Mouse (Mus musculus) cerebellum, adult 2 months (tissue): ENCODE data around the gene Ptgds. TPM values are rescaled to one million over a fixed set of nuclear protein-coding genes. Genes with fewer than 3 reads are reported as not detected.

ENCODE experiments used
- DNase-seq, 2 experiments: peaks; one replicate each; pipeline ENCODE4 v3.0.0; 2021
- H3K27ac ChIP-seq: fragments of 200-500 bp; 2 replicates; pipeline ENCODE4 v1.5.1; 2012; ENCODE audit warnings: low read length, control low read depth, inconsistent platforms; ENCODE audit not compliant: insufficient read depth
- H3K27me3 ChIP-seq: fragments of 200-500 bp; 2 replicates; pipeline ENCODE4 v1.6.1; 2012; ENCODE audit warnings: inconsistent platforms, mild to moderate bottlenecking, low read length, moderate library complexity; ENCODE audit not compliant: control insufficient read depth, insufficient read depth
- H3K4me1 ChIP-seq: fragments of 200-500 bp; 2 replicates; pipeline ENCODE4 v1.6.1; 2011; ENCODE audit warnings: low read length; ENCODE audit not compliant: control insufficient read depth, insufficient read depth
- H3K4me3 ChIP-seq: fragments of 200-500 bp; replicated peaks from 2 replicates; pipeline ENCODE3; 2011; ENCODE audit warnings: mild to moderate bottlenecking, low read depth, low read length, control low read depth; ENCODE audit not compliant: insufficient read depth
- CTCF ChIP-seq: fragments of 200-500 bp; IDR thresholded peaks from 2 replicates; pipeline ENCODE4 v1.5.1; 2011; ENCODE audit warnings: low read depth, mild to moderate bottlenecking, control low read depth, low read length, moderate library complexity, borderline replicate concordance; ENCODE audit not compliant: insufficient read depth
- POLR2A ChIP-seq: fragments of 200-500 bp; IDR thresholded peaks from 2 replicates; pipeline ENCODE4 v1.6.1; 2011; ENCODE audit warnings: low read length, control low read depth, borderline replicate concordance; ENCODE audit not compliant: insufficient read depth
- WGBS: fragments of 180-500 bp; shearing (Covaris S2); methylation state at CpG from one replicate; pipeline ENCODE4 v1.1.7; 2018; 5-methylcytosine and 5-hydroxymethylcytosine counted together
- polyA plus RNA-seq: library from polyadenylated mRNA; depleted of rRNA; stranded (reverse); fragments of >200 nt; gene quantifications from 2 replicates; pipeline ENCODE4 v1.2.3, GENCODE M21; 2012

The Ptgds gene
- polyA plus RNA-seq, 1 experiment = 2,130 TPM

GRCm38 (mm10) chr2:25431308-25431855 lies 38.5 kb downstream of the Ptgds start:
- 27% methylated on average over 6 of the region's 6 CpGs for WGBS
- Histone ChIP-seq H3K4me1 (peaks cover 66% of the 10 kb centered on the region), H3K27me3 (no peaks in the 10 kb centered on the region), H3K27ac (peak overlapping the region; percentile 100), H3K4me3 (peak overlapping the region; percentile 71)
- peak; percentile 53 to 61 for DNase-seq
- no peak for TF ChIP-seq CTCF
- TF ChIP-seq POLR2A = no peak

DNA sequence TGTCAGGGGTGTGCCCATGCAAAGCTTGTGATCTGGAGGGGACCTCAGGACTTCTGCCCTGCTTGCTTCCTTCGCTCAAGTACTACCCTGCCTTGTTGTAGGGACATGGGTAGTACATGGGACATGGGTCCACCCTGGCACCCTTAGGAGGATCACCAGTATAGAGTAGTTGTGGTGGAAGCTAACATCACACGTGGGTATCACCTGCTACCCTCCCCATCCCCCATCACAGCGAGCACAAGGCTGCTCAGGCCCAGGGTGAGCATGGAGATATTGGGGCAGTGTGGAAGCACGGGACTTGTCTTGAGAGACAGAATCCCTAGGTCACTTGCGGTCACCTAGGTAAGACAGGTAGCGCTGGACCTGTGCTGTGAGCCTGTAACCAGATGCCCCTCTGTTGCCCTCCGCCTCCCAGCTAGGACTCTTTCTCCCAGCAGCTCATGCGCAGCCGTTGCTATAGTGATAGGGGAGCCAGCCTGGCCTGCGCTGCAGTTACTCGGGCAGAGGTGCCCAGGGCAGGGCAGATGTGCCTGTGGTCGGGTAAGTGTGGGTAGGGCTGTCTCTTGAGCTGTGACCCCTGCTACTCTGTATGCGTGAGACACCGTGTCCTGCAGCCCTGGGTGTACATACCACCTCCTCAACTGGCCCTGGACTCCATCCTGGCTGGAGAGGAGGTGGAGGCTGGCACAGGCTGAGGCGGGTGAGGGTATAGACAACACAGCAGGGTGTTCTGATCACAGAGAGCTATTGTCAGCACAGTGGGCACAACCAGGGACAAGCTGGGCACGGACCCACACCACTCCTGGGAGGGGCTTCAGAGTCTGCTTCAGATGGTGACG lies 39.2 kb downstream of the Ptgds start:
- TF ChIP-seq POLR2A (peak; percentile 16; the same call in 1 of the 2 replicates), CTCF (no peak)
- Histone ChIP-seq H3K27ac (peak overlapping the region; percentile 100), H3K4me3 (peak overlapping the region; percentile 71), H3K4me1 (peaks cover 66% of the 10 kb centered on the region), H3K27me3 (no peaks in the 10 kb centered on the region)
- WGBS = 17% methylated on average over 17 of the region's 17 CpGs
- peak; percentile 59 to 62 for DNase-seq

- TF ChIP-seq CTCF (no peak), POLR2A (0 out of 2 replicates have a peak, but pooled peaks have one; percentile 10)
- peak; percentile 74 to 78 for DNase-seq
- WGBS = 2% methylated on average over 5 of the region's 5 CpGs
- Histone ChIP-seq H3K4me1 (peaks cover 64% of the 10 kb centered on the region), H3K27me3 (no peaks in the 10 kb centered on the region), H3K27ac (peak overlapping the region; percentile 100), H3K4me3 (peak overlapping the region; percentile 71)
Observed at GRCm38 (mm10) chr2:25429435-25430180, 40.2 kb downstream of the Ptgds start.

DNA sequence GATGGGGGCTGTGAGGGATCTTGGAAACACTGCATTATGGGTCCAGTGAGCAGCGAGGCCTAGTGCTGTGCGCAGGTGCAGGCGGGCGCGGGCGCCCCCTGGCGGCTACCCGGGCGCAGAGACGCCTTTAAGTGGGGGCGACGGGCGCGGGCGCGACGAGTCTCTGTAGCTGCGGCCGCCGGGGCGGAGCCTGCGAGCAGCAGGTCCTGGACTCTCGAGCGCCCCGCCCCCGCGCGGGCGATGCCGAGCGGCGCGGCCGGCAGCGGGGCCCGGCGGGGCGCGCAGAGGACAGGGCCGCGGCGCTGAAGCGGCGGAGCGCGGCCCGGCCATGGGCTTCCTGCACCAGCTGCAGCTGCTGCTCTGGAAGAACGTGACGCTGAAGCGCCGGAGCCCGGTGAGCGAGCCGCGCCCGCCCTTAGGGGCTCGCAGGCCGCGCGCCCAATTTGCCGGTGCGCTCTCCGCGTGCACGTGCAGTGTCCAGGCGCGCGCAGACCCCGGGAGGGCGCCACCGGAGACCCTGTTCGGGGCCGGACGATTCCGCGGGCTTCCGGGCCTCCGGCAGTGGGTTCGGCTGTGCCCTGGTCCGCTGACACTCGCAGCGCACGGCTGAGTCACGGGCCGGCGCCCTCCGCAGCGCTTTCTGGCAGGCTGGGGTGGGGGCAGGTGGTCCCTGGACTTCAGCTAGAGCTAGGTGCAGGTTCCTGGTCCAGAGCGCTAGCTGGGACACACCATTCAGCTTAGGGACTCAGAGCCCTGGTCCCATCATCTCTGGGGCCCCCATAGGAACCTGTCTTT lies 41.2 kb downstream of the Ptgds start, which contains the start of gene Abca2:
Gene Abca2 (plus strand): TSS at position 262 of the 795 bp plus-strand sequence.
- peak within 1 kb of the TSS; percentile 71 for H3K4me3 ChIP-seq
- TF ChIP-seq CTCF (peak; percentile 87), POLR2A (peak; percentile 45; the same call in 1 of the 2 replicates)
- under 1% methylated on average over 77 of the region's 89 CpGs for WGBS

DNA sequence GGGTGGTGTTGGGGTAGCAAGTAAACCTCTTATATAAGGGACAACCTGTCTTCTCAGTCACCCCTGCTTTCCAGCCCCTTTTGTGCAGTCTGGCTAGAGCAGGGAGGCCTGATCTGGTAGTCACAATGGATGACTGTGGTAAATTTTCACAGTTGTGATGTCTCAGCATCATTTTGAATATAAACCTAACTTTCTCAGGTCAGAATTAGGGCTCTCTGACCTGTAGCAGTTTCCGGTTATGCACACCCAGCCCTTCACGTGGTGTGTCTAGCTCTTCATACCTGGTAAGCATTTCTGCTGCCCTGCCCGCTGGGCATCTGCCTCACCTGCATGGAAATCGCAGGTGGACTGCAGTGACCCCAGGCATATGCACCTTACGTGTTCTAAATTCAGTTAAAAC lies 42.6 kb downstream of the Ptgds start:
- 90% methylated on average over 5 of the region's 5 CpGs for WGBS

More for the DNA sequence above, 41.2 kb downstream of the Ptgds start, which contains the start of gene Abca2:
- Histone ChIP-seq H3K27me3 (no peaks in the 10 kb centered on the region), H3K27ac (peak within 1 kb of the TSS; percentile 100), H3K4me1 (peaks cover 59% of the 10 kb centered on the region)
- peak; percentile 97 for DNase-seq

DNA sequence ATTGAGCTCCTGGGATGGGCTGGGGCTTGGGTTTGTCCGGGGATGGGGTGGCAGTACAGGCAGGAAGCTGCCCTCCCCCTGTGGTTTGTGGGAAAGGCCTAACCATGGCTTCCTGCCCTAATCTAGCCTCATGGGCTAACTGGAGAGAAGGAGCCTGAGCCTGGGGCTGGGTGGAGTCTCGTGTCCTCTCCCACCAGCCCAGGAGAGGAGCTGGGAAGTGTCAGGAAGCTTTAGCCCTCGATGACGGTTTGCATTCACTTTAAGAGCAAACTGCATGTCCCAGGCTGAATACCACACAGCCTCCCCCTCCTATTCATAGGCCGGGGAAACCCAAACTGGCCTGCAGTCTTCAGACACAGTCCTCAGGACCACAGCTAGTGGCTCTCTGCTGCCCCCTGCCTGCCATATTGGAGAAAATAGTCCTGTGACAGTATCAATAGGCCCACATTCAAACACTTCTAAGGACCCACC lies 43.1 kb downstream of the Ptgds start:
- 30% methylated on average over 5 of the region's 5 CpGs for WGBS

More for the DNA sequence above, 42.6 kb downstream of the Ptgds start:
- Histone ChIP-seq H3K4me1 (peaks cover 59% of the 10 kb centered on the region), H3K27ac (no peak overlapping the region), H3K4me3 (no peak overlapping the region), H3K27me3 (no peaks in the 10 kb centered on the region)
- TF ChIP-seq CTCF = no peak
- no peak for TF ChIP-seq POLR2A
- DNase-seq = no peak

DNA sequence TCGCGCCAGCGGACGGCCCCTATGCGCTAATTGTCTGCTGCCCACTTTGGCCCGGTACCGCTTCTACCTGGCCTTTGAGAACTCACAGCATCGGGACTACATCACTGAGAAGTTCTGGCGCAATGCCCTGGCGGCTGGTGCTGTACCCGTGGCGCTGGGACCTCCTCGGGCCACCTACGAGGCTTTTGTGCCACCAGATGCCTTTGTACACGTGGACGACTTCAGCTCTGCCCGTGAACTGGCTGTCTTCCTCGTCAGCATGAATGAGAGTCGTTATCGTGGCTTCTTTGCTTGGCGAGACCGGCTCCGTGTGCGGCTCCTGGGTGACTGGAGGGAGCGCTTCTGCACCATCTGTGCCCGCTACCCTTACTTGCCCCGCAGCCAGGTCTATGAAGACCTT lies 44.4 kb downstream of the Ptgds start:
- 31% methylated on average over 27 of the region's 27 CpGs for WGBS
- H3K4me3 ChIP-seq = no peak overlapping the region
- H3K4me1 ChIP-seq = peaks cover 43% of the 10 kb centered on the region
- DNase-seq = peak in 1 of 2 experiments; percentile 58
- H3K27me3 ChIP-seq = no peaks in the 10 kb centered on the region
- 0 out of 2 replicates have a peak overlapping the region, but pooled peaks have one; percentile 15 for H3K27ac ChIP-seq
- TF ChIP-seq CTCF (no peak), POLR2A (no peak)

More for the DNA sequence above, 43.1 kb downstream of the Ptgds start:
- H3K4me1 ChIP-seq = peaks cover 56% of the 10 kb centered on the region
- H3K4me3 ChIP-seq = no peak overlapping the region
- H3K27me3 ChIP-seq = no peaks in the 10 kb centered on the region
- TF ChIP-seq CTCF (peak; percentile 87), POLR2A (no peak)
- peak; percentile 77 to 82 for DNase-seq
- H3K27ac ChIP-seq = no peak overlapping the region
